27 mouse cellular contexts compared by ENCODE assay signal in genomic region chr12:11395470-11395869, GRCm38 (mm10). TPM values are rescaled to one million over a fixed set of nuclear protein-coding genes. Genes with fewer than 3 reads are reported as not detected.
DNase-seq lines count a peak whose midpoint lies in the region; ATAC-seq and TF ChIP-seq lines count a peak whose summit lies in the region.
"Had no signal": no experiment of that assay in that cellular context is flagged by ENCODE, and none has a peak within 500 bp of the region (broad histone marks: within the 10 kb centered on the region; RNA-seq: fewer than 3 reads in every experiment).

No protein-coding gene starts in this region.

- H3K9ac ChIP-seq in lung, embryonic 14.5 days, result no peak overlapping the region
- H3K9ac ChIP-seq: embryonic facial prominence, embryonic 15.5 days; intestine, embryonic 15.5 days; limb, embryonic 12.5 days; neural tube, embryonic 13.5 days had no signal

- ATAC-seq in lung, embryonic 14.5 days (ENCODE audit: insufficient read depth), result no peak
- ATAC-seq: forebrain, embryonic 14.5 days; hindbrain, embryonic 16.5 days; intestine, embryonic 15.5 days; midbrain, embryonic 16.5 days had no signal

- H3K4me1 ChIP-seq in lung, embryonic 14.5 days (ENCODE audit: insufficient read depth), result peaks cover 20% of the 10 kb centered on the region
- H3K4me1 ChIP-seq: intestine, embryonic 15.5 days had no signal

- H3K27ac ChIP-seq in lung, embryonic 14.5 days (ENCODE audit: low read depth), result no peak overlapping the region
- H3K27ac ChIP-seq: embryonic facial prominence, embryonic 15.5 days; heart, embryonic 10.5 days; hindbrain, embryonic 10.5 days; intestine, embryonic 15.5 days; limb, embryonic 12.5 days; midbrain, embryonic 10.5 days; neural tube, embryonic 13.5 days had no signal

- no peak overlapping the region for H3K4me2 ChIP-seq in lung, embryonic 14.5 days
- H3K4me2 ChIP-seq: embryonic facial prominence, embryonic 15.5 days; intestine, embryonic 15.5 days; limb, embryonic 12.5 days; liver, embryonic 11.5 days; neural tube, embryonic 13.5 days had no signal

- no peak overlapping the region for H3K4me3 ChIP-seq in lung, embryonic 14.5 days (ENCODE audit: low read depth, low read length)
- H3K4me3 ChIP-seq: embryonic facial prominence, embryonic 15.5 days; heart, embryonic 10.5 days; hindbrain, embryonic 10.5 days; intestine, embryonic 15.5 days; limb, embryonic 12.5 days; midbrain, embryonic 10.5 days; myocyte; neural tube, embryonic 13.5 days had no signal

- TF ChIP-seq CTCF in lung, embryonic 14.5 days (IDR thresholded peaks at IDR 0.05; ENCODE audit: low read depth), result no peak

- H3K36me3 ChIP-seq in lung, embryonic 14.5 days (ENCODE audit: insufficient read depth), result no peaks in the 10 kb centered on the region
- H3K36me3 ChIP-seq: embryonic facial prominence, embryonic 15.5 days; heart, embryonic 10.5 days; hindbrain, embryonic 10.5 days; intestine, embryonic 15.5 days; limb, embryonic 12.5 days; midbrain, embryonic 10.5 days; neural tube, embryonic 13.5 days had no signal

- no peaks in the 10 kb centered on the region for H3K9me3 ChIP-seq in lung, embryonic 14.5 days (ENCODE audit: low read depth, low read length)
- H3K9me3 ChIP-seq: embryonic facial prominence, embryonic 15.5 days; heart, embryonic 10.5 days; hindbrain, embryonic 10.5 days; intestine, embryonic 15.5 days; limb, embryonic 12.5 days; midbrain, embryonic 10.5 days; neural tube, embryonic 13.5 days had no signal

- 48% methylated on average over 2 of the region's 2 CpGs for WGBS in lung, embryonic 14.5 days

- no peaks in the 10 kb centered on the region for H3K27me3 ChIP-seq in lung, embryonic 14.5 days (ENCODE audit: insufficient read depth, low read length)
- H3K27me3 ChIP-seq: embryonic facial prominence, embryonic 15.5 days; intestine, embryonic 15.5 days; limb, embryonic 12.5 days; neural tube, embryonic 13.5 days had no signal

- DNase-seq in lung, embryonic 14.5 days, result peak; percentile 8
- no peak for DNase-seq in lung, postnatal 25 days (ENCODE audit: low spot score)
- DNase-seq in cerebellum, adult 11-12 months, result peak; percentile 95
- DNase-seq in cerebellum, adult 9-10 months, result peak; percentile 98
- DNase-seq in layer of hippocampus, postnatal 10 days (ENCODE audit: low spot score in 2 of 2), result no peak
- DNase-seq in frontal cortex, postnatal 25 days (ENCODE audit: low spot score in 2 of 2), result no peak
- no peak for DNase-seq in kidney, adult 8-10 months
- DNase-seq: embryo, embryonic 11 days; gastrocnemius, postnatal 10 days; kidney, adult 9 months; kidney, postnatal 14 days; lung, adult 18-20 months; right cerebral cortex, postnatal 4 days; thymus, postnatal 25 days had no signal

RNA-seq across cellular contexts. Expression of gene Vsnl1, which starts 40.9 kb away (rescaled TPM):
- 4.5 and 7.9 TPM in 2 replicates for polyA plus RNA-seq in lung, embryonic 14.5 days (2014; fragmentation: Nextera tagmentation; extraction: Ambion mirVana)
- 100 to 1,000 TPM; 288 to 320 TPM for total RNA-seq in layer of hippocampus, postnatal 10 days (2021)
- total RNA-seq: granulocyte monocyte progenitor cell, adult 5-6 weeks had no signal
- polyA plus RNA-seq: myocyte had no signal

Comparison
In these comparisons a context has a peak if more than half of its experiments do, and no peak if none do; other contexts are left out.
1. DNase-seq: peak in lung, embryonic 14.5 days (single experiment), cerebellum, adult 11-12 months (single experiment) and cerebellum, adult 9-10 months (single experiment); none in lung, postnatal 25 days (single experiment), layer of hippocampus, postnatal 10 days (0 of 2), frontal cortex, postnatal 25 days (0 of 2) and kidney, adult 8-10 months (0 of 2).